Mouse (Mus musculus) embryo, embryonic 11 days (tissue): Measurements from ENCODE around the gene Agap3.

Experiments
- DNase-seq: peaks from one replicate; pipeline ENCODE4 v3.0.0-alpha.2; 2015

The Agap3 gene

DNA sequence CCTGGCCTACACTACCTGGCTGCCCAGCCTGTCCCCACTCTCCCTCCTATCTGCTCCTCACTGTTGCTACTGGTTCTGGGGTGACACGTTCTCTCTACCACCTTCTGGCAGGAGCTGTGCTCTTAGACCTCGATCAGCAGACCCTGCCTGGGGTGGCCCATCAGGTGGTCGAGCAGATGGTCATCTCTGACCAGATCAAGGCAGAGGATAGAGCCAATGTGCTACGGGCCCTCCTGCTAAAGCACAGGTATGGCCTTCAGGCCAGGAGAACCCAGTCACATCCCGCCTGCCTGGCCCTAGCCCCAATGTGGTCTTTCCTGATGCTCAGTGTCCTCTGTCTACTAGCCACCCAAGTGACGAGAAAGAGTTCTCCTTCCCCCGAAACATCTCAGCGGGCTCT is 18.0 kb upstream of the Agap3 start:
- DNase-seq, result no peak

- DNase-seq, result no peak
Observed at GRCm38 (mm10) chr5:24441187-24441586, 10.8 kb upstream of the Agap3 start.

- DNase-seq, result no peak
Observed at GRCm38 (mm10) chr5:24442029-24442428, 9.9 kb upstream of the Agap3 start.

DNA sequence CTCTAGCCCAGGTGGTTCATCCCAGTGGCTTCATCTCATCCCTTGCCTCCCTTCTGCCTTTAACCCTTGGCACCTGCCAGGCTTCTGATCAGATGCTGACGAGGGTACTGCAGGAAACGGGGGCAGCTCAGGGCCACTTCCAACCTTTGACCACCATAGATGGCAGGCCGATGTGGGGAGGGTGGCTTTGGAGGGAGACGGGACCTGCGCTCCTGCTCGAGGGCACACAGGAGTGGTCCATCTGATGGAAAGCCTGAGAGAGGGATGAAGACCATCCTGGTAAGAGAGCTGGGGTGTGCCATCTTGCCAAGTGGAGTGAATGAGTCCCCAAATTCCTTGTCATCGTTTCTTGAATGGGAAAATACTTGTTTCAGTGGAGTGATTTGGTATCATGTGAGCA is 8.8 kb upstream of the Agap3 start:
- DNase-seq, result no peak

GRCm38 (mm10) chr5:24443927-24444326 is 8.1 kb upstream of the Agap3 start:
- no peak for DNase-seq

DNA sequence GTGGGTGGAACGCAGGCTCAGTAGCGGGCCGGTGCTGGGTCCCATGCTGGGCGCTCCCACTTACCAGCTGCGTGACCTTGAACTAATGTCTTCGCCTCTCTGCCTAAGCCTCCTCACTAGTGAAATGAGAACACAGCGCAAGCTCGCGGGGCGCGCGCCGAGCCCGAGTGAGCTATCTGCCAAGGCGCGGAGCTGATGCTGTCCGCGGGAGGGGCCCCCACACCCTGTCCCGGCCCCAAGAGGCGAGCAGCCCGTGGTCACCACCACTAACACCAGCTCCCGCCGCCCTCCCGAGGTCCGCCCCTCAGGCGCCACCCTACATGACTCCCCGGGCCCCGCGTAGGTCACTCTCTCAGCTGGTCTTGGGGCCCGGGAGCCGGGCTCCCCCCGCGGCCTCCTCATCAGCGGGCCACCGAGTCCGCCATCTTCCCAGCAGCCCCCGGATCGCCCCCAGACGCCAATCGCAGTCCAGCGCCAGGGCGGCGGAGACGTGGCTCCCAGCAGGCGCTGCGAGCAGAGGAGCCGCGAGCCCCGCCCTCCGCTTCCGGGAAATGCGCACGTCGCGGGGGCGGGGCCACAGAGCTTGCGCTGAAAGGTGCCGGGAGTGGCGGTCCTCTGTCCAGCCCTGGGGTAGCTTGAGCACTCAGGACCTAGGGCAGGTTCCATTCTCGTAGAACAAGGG is 7.1 kb upstream of the Agap3 start, which contains the start of gene Fastk:
Gene Fastk, minus strand, starts transcription at position 542 of the 682 bp plus-strand sequence.
- peak; percentile 99 for DNase-seq

GRCm38 (mm10) chr5:24445428-24446080 is 6.4 kb upstream of the Agap3 start:
- peak; percentile 17 for DNase-seq

GRCm38 (mm10) chr5:24446630-24447029 is 5.3 kb upstream of the Agap3 start:
- no peak for DNase-seq

- peak; percentile 87 for DNase-seq
Observed at GRCm38 (mm10) chr5:24447624-24448298, 4.2 kb upstream of the Agap3 start, which contains the start of gene Tmub1. Tmub1 (minus strand) TSS chr5:24447854.

DNA sequence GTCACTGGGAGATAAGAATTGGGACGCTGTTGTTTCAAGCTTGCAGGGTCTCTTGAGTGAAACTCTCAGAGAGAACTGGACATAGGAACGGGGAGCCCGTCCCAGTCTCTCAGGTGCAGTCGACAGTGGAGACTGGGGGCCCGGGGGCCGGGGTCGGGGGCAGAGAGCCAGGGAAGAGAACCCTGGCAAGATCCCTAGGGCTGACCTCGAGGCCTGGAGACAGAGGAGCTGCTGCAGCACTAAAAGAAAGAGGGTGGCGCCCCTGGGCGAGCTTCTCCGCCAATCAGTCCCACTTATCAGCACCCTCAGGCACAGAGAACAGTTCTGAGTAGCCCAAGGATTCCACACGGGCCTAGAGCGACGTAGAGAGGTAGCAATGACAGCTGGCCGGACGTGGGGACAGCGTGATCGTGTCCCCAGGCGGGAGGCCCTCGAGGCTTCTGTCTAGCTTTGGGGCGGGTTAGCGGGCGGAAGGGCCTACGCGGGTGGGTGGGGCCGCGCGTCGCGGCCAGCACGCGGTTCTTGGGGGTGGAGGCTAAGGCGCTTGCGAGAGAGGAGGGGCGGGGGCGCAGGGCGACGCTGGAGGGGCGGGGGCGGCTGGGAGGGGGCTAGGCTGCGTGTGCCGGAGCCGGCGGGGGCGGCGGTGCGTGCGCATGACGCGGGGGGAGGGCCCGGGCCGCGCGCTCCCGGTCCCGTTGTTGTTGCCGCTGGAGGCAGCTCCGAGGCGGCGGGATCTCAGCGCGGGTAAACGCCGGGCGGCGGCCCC is 530 bp upstream of the Agap3 start:
- peak; percentile 94 for DNase-seq

DNA sequence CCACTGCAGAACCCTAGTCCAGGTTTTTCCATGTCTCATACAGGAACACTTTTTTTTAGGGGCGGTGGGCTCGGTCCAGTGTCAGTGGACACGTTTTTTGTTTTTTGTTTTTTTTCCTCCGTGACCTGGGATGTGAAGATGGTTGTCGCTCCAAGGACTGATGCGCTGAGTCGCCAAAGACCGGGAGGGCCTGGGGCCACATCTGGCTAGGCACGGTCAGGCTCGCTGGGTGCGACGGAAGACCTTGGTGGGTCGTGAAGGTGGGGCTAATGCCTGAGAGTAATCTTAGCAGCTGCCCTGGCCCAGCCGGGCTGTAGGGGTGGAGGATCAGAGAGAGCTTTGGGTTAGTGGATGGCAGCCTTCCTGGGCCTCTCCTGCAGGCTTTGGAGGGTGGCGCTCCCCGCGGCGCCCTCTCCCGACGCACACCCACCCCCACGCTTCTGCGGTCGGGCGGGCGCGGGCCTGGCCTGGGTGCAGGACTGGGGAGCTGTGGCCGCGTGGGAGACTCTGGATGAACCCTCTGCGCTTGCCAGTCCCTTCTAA is 785 bp downstream of the Agap3 start:
- DNase-seq, result peak; percentile 48

DNA sequence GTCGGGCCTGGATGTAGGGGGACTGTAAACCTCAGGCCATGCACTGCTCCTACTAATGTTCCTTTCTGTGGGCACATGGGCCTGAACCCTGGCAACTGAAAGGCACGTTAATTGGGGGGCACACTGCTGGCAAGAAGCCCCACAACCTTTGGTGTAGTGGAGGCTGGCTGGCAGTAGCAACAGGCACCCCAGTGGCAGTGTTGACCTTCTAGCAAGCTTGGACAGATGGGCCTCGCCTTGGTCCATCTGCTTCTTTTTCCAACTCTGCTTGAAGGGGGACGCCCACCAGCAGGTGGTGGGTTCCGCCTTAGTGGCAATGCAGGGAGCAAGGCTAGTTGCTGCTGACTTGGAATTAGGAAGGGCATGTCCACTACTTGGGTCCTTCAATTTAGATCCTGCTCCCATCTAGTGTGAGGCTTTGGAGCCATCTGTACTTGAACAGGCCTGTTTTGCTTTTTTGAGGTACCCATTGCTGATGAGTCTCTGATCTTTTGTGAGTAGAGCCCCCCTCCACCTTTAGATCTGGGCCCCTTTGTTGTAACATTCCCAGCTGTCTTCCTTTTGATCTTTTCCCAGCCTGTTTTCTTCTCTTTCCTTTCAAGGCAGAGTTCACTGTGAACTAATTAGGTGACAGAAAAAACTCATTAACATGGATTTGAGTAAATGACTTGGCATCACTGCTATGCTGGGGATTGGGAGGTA is 1.5 kb downstream of the Agap3 start:
- DNase-seq, result peak; percentile 42

GRCm38 (mm10) chr5:24453985-24454303 is 2.0 kb downstream of the Agap3 start:
- DNase-seq, result no peak

GRCm38 (mm10) chr5:24455076-24455475 is 3.1 kb downstream of the Agap3 start:
- DNase-seq, result no peak

DNA sequence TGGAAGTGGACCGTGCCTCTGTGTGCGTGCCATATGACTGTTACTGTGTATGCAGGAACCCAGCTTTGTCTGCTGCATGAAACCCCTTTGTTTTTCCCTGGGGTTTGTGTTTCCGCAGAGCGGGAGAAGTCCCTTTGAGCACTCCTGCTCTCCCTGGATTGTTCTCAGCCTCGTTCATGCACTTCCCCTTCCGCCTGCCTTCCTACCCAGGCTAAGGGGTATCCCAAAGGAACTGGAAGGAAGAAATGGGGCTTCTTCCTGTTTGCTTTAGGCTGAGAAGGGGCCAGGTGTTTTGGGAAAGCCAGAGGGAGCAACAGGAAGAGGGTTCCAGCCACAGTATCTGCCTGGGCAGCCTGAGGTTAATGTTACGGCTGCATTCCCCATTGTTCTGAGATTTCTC is 3.6 kb downstream of the Agap3 start:
- DNase-seq, result no peak

DNA sequence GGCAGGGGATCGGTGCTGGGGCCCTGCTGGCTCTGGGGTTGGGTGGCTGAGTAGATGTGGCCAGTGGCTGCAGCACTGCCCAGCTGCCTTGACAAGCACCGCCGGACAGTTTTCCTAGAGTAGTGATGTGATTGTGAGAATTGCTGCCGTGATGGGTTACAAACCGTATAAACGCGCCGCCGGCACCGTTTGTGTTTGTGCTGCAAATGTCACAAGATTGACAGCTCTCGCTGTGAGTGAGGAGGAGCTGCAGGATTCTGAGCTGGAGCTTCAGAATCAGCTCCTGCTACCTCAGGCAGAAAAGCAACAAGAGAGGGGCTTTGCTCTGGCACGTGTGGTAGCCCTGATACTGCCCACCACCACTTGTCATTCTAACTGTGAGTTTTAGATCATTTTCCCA is 14.8 kb downstream of the Agap3 start:
- no peak for DNase-seq

DNA sequence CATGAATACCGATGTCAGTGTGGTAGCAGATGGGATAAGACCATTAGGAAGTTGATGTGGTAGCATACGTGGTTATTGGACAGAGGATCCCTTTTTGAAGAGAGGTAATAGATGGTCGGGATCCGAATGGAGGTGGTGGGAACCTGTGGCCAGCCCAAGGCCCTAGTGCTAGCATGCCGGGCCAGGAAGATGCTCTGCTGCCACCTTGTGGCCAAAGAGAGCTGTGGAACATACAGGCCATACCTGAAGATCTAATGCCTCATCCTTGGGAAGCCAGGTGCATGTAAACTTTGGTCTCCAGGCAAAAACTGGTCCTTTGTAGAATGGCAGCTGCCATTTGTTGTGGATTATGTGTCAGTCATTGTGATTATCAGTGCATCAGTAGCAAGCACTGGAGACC is 18.6 kb downstream of the Agap3 start:
- peak; percentile 88 for DNase-seq

- DNase-seq, result peak; percentile 51
Observed at GRCm38 (mm10) chr5:24472884-24473619, 21.1 kb downstream of the Agap3 start.

- peak; percentile 58 for DNase-seq
Observed at GRCm38 (mm10) chr5:24474025-24474722, 22.2 kb downstream of the Agap3 start.

DNA sequence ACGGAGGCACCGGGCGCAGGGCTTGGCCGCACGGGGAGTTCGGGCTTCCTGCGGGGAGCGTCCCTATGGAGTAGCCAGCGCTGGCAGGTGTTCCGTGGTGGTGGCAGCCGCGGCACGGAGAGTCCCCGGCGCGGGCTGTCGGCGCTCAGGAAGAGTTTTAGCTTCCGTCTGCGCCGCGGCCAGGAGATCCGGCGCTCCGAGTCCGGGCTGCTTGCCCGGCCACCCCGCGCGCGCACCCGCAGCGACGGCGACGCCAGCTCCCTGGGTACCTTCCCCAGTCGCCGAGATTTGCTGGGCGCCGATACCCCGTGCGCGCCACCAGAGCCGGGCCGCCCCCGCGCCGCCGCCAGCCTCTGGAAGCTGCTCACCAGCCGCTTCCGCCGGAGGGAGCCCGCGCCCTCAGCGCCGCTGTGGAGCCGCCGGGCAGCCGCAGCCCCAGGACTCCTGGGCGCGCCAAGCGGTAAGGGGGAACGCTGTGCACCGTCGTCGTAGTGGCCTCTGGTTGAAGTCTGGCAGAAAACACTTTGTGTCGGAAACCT is 22.8 kb downstream of the Agap3 start:
- DNase-seq, result peak; percentile 75
